ENCODE assay signal across 1 mouse cellular context in genomic region chr17:3149541-3149940, GRCm38 (mm10).
TF ChIP-seq lines count a peak whose summit lies in the region.

No protein-coding gene starts in this region.

TF ChIP-seq in MEL, 35 proteins besides CTCF, POLR2A, EP300 and RAD21 (continued from another document):
- TF ChIP-seq ZC3H11A (IDR thresholded peaks at IDR 0.05; ENCODE audit: low read depth, low read length) (no peak), ZKSCAN1 (IDR thresholded peaks at IDR 0.05; ENCODE audit: low read depth, low read length) (no peak), RCOR1 (IDR thresholded peaks at IDR 0.05; ENCODE audit: low read depth, low read length) (no peak), MAFK (IDR thresholded peaks at IDR 0.05; ENCODE audit: borderline replicate concordance, low read depth, low read length) (no peak), POLR2AphosphoS5 (IDR thresholded peaks at IDR 0.05; ENCODE audit: borderline replicate concordance, low read depth, low read length) (no peak)
TF ChIP-seq in MEL: peak in this region for 3.
